Mouse (Mus musculus) hindbrain, embryonic 11.5 days (tissue): ENCODE data around the gene Aplf. TPM values are rescaled to one million over a fixed set of nuclear protein-coding genes. Genes with fewer than 3 reads are reported as not detected.

Experiments
- ATAC-seq: fragments of 200-750 bp; cut with Nextera tagmentation; 2 replicates; pipeline ENCODE4 v1.8.0; 2017; ENCODE audit warnings: mild to moderate bottlenecking, moderate TSS enrichment, moderate library complexity; ENCODE audit not compliant: low FRiP score
- DNase-seq: peaks from one replicate; pipeline ENCODE4 v3.0.0-alpha.2; 2015; ENCODE audit warnings: low spot score
- H3K27ac ChIP-seq: fragments of 300-500 bp; sonication (generic); 2 replicates; pipeline ENCODE4 v1.5.1; 2014; ENCODE audit warnings: mild to moderate bottlenecking, low read depth, low read length
- H3K27me3 ChIP-seq: fragments of 300-500 bp; sonication (generic); 2 replicates; pipeline ENCODE4 v1.6.1; 2014; ENCODE audit warnings: mild to moderate bottlenecking, low read length, moderate library complexity, mixed read lengths; ENCODE audit not compliant: control insufficient read depth, insufficient read depth
- H3K36me3 ChIP-seq: fragments of 300-500 bp; sonication (generic); 2 replicates; pipeline ENCODE4 v1.6.1; 2014; ENCODE audit warnings: mild to moderate bottlenecking, low read length, moderate library complexity, mixed read lengths; ENCODE audit not compliant: control insufficient read depth, insufficient read depth
- H3K4me1 ChIP-seq: fragments of 300-500 bp; sonication (generic); replicated peaks from 2 replicates; pipeline ENCODE4 v1.6.1; 2014; ENCODE audit warnings: low read length, mixed read lengths; ENCODE audit not compliant: control insufficient read depth, insufficient read depth
- H3K4me2 ChIP-seq: fragments of 300-500 bp; sonication (generic); replicated peaks from 2 replicates; pipeline ENCODE4 v1.6.1; 2014; ENCODE audit warnings: mild to moderate bottlenecking, low read depth, low read length
- H3K4me3 ChIP-seq: fragments of 300-500 bp; sonication (generic); 2 replicates; pipeline ENCODE4 v1.5.1; 2014; ENCODE audit warnings: low read depth, low read length
- H3K9ac ChIP-seq: fragments of 300-500 bp; sonication (generic); 2 replicates; pipeline ENCODE4 v1.6.1; 2014; ENCODE audit warnings: low read depth, low read length
- H3K9me3 ChIP-seq: fragments of 300-500 bp; sonication (generic); 2 replicates; pipeline ENCODE4 v1.6.1; 2016; ENCODE audit warnings: low read length; ENCODE audit not compliant: control insufficient read depth
- WGBS: fragments of 180-500 bp; shearing (Covaris S2); extraction: QIAGEN DNeasy Blood & Tissue Kit; methylation state at CpG from one replicate; pipeline ENCODE4 v1.1.7; 2014; 5-methylcytosine and 5-hydroxymethylcytosine counted together
- polyA plus RNA-seq: library from polyadenylated mRNA; unstranded; fragments of >200 nt; fragmentation: Nextera tagmentation; extraction: Ambion mirVana; gene quantifications from 2 replicates; pipeline ENCODE4 v1.2.1, GENCODE M21; 2014

Gene Aplf
- polyA plus RNA-seq, 1 experiment from 2014 or later: 15.7 TPM

GRCm38 (mm10) chr6:87583991-87584390 lies 88.0 kb downstream of the Aplf start:
- Histone ChIP-seq H3K9ac (no peak overlapping the region), H3K4me2 (no peak overlapping the region), H3K27ac (no peak overlapping the region), H3K4me1 (no peaks in the 10 kb centered on the region), H3K9me3 (no peaks in the 10 kb centered on the region), H3K4me3 (no peak overlapping the region), H3K27me3 (no peaks in the 10 kb centered on the region), H3K36me3 (no peaks in the 10 kb centered on the region)
- no peak for DNase-seq
- 86% methylated on average over 7 of the region's 7 CpGs for WGBS
- ATAC-seq: no peak

- H3K36me3 ChIP-seq: no peaks in the 10 kb centered on the region
- DNase-seq (no peak), ATAC-seq (no peak)
- H3K4me1 ChIP-seq: no peaks in the 10 kb centered on the region
- no peaks in the 10 kb centered on the region for H3K27me3 ChIP-seq
- no peak overlapping the region for H3K9ac ChIP-seq
- no peak overlapping the region for H3K27ac ChIP-seq
- no peak overlapping the region for H3K4me2 ChIP-seq
- 97% methylated on average over 1 of the region's 1 CpGs for WGBS
- H3K4me3 ChIP-seq: no peak overlapping the region
- H3K9me3 ChIP-seq: no peaks in the 10 kb centered on the region
These were observed 88.8 kb downstream of the Aplf start for GRCm38 (mm10) chr6:87583183-87583611.

GRCm38 (mm10) chr6:87582456-87582855 lies 89.5 kb downstream of the Aplf start:
- Histone ChIP-seq H3K4me3 (no peak overlapping the region), H3K9me3 (no peaks in the 10 kb centered on the region), H3K4me1 (no peaks in the 10 kb centered on the region), H3K27ac (no peak overlapping the region), H3K9ac (no peak overlapping the region), H3K4me2 (no peak overlapping the region), H3K36me3 (no peaks in the 10 kb centered on the region), H3K27me3 (no peaks in the 10 kb centered on the region)
- DNase-seq: no peak
- ATAC-seq: no peak
- 79% methylated on average over 6 of the region's 6 CpGs for WGBS

GRCm38 (mm10) chr6:87581581-87581980 lies 90.4 kb downstream of the Aplf start:
- DNase-seq: no peak
- no peaks in the 10 kb centered on the region for H3K36me3 ChIP-seq
- no peak overlapping the region for H3K4me3 ChIP-seq
- H3K9me3 ChIP-seq: no peaks in the 10 kb centered on the region
- H3K4me1 ChIP-seq: no peaks in the 10 kb centered on the region
- 80% methylated on average over 18 of the region's 18 CpGs for WGBS
- no peaks in the 10 kb centered on the region for H3K27me3 ChIP-seq
- ATAC-seq: no peak
- no peak overlapping the region for H3K27ac ChIP-seq
- H3K4me2 ChIP-seq: no peak overlapping the region
- no peak overlapping the region for H3K9ac ChIP-seq

- H3K27ac ChIP-seq: no peak overlapping the region
- H3K27me3 ChIP-seq: no peaks in the 10 kb centered on the region
- H3K4me1 ChIP-seq: no peaks in the 10 kb centered on the region
- H3K36me3 ChIP-seq: no peaks in the 10 kb centered on the region
- 87% methylated on average over 15 of the region's 15 CpGs for WGBS
- no peak for ATAC-seq
- no peak for DNase-seq
- no peak overlapping the region for H3K4me2 ChIP-seq
- no peak overlapping the region for H3K9ac ChIP-seq
- no peak overlapping the region for H3K4me3 ChIP-seq
- H3K9me3 ChIP-seq: no peaks in the 10 kb centered on the region
These were observed 90.9 kb downstream of the Aplf start for GRCm38 (mm10) chr6:87581071-87581470.

Other genes with a start within 250 kb of the Aplf start
- gene Bmp10, start 243.2 kb downstream of the Aplf start, polyA plus RNA-seq: not detected in 2 replicates
- gene Arhgap25, start 138.9 kb downstream of the Aplf start, polyA plus RNA-seq: 2.6 and 3.2 TPM in 2 replicates
- gene Prokr1, start 81.5 kb downstream of the Aplf start, polyA plus RNA-seq: 2.8 and 3.6 TPM in 2 replicates
- 5.6 and 7.7 TPM in 2 replicates for gene Efcc1, start 58.7 kb upstream of the Aplf start, polyA plus RNA-seq
- 1.4 and 2.2 TPM in 2 replicates for gene Gp9, start 105.9 kb upstream of the Aplf start, polyA plus RNA-seq
- 5.0 and 6.8 TPM in 2 replicates for gene Rab43, start 140.0 kb upstream of the Aplf start, polyA plus RNA-seq
- 3.2 and 3.8 TPM in 2 replicates for gene Gm45140, start 163.6 kb upstream of the Aplf start, polyA plus RNA-seq
- 57.7 and 61.7 TPM in 2 replicates for gene Isy1, start 166.6 kb upstream of the Aplf start, polyA plus RNA-seq
- gene Cnbp, start 178.9 kb upstream of the Aplf start, polyA plus RNA-seq: 1,125 and 1,154 TPM in 2 replicates
- 128 and 138 TPM in 2 replicates for gene Copg1, start 215.6 kb upstream of the Aplf start, polyA plus RNA-seq
- gene Hmces, start 241.7 kb upstream of the Aplf start, polyA plus RNA-seq: 50.7 and 52.3 TPM in 2 replicates